Mouse (Mus musculus) ovary, postnatal 36 days (tissue): ENCODE results near the gene Samd10.

ENCODE experiments used
- DNase-seq: peaks from one replicate; pipeline ENCODE4 v3.0.0; 2022; ENCODE audit warnings: low spot score, mixed read lengths

Gene Samd10

DNA sequence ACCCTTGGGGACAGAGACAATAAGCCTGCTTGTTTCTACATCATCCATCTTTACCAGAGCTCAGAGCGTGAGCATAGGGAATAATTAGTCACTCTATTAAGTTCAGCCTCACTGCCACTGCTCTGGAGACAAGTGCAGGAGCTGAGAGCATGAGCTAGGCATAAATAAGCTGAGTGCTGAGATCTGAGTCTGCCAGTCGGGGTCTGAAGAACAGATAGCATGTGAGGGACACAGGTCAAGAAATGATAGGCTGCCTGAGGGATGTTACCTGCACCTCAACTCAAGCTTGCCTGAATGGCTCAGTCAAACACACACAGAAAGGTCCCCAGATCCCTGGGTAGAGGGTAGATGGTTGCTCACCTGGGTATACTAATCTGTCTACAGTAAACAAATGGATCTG is 21.9 kb downstream of the Samd10 start:
- DNase-seq = no peak

DNA sequence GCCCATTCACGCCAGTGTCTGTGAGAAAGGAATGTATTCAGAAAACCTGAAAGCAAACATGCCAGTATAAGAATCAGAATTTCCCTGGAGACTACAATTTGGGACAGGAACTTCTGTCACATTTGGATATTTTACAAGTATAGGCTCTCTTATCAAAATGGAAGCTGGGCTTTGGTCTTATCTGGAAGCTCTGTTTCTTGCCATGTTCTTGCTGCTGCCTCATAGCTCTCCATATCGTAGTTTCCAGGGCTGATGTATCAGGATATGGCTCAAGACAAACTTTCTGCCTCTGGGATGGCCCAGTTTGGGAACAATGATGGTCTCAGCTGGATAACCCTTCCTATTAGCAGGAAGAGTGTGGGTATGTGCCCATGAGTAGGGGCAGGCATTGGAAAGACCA is 22.4 kb downstream of the Samd10 start:
- DNase-seq = no peak

DNA sequence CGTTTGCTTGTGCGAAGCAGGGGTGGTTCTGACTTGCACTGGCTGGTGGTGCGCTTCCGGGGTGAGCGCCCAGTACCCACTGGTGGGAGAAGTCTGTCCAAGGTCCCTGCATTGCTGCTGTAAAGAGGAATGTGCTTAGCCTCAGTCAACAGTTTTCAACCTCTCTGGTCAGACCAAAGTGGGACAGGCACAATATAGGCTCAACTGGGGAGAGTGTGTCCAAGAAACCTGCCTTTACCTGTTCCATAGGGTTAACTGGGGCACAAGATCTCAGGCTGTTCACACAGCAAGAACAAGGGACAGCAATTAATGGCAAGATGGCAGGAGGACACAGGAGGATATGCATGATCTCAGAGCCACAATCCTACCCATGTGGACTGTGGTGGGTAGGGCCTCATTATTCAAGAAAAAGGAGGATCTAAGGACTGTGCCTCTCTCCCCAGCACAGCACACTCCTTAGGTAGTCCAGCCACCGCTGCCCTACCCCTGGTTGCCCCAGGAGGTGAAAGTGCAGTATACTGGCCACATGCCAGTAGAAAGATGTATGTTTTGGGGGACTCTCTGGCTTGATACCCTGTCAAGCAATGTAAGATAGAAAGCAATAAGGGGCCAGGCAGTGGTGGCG is 24.0 kb downstream of the Samd10 start:
- no peak for DNase-seq

DNA sequence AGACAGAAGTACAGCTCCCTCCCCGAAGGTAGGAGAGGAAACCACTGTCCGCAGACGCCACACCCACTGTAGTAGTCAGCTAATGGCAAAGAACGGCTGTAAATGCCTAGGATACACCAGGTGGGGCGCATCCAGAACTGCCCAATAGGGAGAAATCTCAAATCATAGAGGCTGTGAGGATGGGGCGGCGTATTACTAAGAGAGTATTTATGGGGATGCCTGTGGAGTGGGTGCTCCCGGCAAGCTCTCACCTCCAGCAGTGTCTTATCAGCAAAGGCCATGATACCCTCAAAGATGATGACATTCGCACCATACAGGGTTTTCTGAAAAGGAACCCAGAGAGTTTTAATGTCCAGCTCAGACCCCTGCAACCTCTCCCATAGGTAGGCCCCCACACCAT is 25.1 kb downstream of the Samd10 start:
- no peak for DNase-seq

DNA sequence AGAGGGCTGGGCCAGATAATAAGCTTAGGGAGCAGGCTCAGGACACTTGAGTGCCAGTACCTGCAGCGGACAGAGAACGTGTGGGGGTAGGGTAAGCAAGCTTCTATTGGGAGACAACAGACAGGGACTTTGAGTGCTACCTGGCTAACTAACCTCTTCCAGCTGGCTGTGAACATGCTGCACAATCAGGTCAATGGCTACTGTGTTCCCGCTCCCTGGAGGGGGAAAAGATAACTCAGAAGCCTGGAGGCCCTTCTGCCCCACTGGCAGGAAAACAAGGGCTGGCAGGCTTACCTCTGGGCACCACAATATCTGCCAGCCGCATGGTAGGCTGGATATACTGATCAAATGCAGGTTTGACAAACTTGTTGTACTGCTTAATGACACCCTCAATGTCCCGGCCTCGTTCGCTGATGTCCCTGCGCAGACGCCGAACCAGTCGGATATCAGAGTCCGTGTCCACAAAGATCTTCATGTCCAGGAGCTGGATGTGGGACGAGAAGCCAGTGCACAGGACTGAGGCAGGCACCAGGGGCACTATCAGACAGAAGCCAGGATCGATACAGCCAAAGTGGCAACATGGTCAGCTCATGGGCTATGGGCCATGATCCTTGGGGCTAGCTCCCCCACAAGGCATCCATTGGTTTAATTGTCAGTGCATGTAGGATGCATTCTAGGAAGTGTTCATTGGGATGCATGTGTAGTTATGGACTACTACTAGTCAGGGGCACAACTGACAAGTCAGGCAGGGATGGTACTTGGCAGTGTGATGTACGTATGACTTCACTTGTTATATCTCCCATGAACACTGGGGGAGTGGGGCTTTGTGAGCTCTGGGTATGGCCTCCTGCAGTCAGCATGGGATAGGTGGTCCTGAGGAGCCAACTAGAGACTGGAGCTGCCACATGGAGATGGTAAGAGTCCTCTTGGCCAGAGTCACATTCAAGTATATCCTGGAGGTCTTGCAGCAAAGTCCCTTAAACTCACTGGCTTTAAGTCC is 25.8 kb downstream of the Samd10 start:
- DNase-seq = no peak

DNA sequence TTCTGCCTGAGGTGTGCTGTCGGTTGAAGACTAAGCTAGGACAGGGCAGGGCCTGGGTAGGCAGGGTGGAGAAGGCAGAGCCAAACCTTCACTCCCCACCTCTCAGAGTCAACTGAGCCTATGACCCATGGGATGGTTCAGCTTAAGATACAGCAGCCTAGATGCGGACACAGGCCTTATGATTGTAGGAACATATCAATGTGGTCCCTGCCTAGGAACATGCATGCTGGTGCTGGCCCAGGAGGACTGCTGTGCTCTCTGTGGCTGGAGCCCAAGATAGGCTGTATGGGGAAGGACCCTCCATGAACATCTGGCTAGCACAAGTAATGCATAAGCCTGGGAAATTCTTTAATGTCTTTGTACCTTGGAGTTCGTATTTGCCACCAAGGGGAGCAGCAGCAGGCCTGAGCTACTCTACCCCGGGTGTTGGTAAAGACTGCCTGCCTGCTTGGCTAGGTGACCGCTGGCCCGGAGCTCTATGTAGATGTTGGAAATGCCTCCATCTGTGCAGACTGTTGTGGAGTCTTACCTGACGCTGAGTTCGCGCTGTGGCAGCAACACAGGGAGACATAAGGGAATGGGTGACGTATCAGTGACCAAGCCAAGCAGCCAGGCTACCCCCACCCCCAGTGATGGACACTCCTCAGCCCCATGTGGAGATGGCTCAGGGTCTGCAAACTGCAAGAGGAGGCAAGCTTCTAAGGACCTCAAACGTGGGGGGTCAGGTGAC is 26.9 kb downstream of the Samd10 start:
- no peak for DNase-seq

DNA sequence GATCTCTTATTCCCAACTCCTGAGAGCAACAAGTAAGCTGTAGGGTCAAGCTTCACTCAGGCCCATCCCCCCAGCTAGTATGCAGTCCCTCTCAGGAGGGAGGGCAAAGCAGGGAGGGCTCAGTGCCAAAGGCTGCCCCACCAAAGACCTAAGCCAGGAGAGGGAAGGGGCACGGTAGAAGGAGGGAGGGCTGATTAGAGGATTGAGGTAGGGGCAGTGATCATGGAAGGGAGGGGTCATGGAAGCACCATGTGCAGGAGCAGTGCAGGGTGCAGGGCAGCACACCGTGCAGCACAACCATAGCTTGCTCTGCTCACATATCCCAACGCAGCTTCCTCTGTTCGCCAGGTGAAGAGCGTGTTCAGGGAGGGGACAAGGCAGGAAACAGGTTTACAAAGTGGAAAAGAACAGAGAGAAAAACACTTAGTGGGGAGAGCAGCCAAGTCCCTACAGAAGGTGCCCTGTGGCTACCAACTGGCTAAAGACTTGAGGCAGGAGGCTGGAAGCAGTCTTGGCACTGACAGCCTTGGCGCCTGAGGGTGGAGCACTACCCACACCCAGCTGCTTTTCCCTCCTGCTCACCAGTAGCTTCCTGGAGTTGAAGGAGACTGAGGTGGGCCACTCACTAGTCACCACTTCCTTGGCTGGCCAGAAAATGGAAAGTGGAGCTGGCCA is 28.0 kb downstream of the Samd10 start:
- DNase-seq = no peak

DNA sequence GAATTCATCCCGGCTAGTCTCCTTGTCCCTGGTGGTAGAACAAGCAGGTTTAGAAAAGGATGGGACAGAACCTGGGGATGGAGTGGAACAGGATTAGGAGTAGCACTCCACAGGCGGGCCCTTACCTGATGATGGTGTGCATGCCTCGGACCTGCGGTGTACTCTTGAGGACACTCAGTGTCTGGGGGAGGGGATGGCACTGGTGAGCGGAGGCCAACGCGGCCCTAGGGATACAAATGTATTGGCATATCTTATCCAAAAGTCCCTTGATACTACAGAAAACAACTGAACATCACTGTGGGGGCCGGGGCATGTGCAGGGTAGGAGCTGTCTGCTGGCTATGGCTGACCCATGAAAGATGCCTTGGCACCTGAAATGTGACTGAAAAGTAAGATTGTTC is 28.6 kb downstream of the Samd10 start:
- DNase-seq = no peak

DNA sequence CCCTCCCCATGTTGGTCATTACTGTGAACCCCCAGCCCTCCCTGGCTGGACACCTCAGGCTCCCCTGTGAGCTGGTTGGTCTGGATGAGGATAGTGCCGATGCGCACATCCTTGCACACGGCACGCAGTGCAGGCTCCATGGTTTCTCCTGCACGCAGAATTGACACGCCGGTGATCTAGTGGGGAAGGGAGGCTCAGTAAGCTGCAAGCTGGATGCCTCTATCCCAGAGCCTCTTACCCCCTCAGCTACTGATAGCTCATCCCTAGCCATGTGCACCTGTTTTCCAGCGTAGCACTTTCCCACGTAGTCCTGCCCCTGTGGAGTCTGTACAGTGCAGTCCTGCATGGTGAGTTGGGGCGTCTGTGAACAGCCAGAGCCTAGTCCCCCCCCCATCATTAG is 29.2 kb downstream of the Samd10 start:
- DNase-seq = no peak

DNA sequence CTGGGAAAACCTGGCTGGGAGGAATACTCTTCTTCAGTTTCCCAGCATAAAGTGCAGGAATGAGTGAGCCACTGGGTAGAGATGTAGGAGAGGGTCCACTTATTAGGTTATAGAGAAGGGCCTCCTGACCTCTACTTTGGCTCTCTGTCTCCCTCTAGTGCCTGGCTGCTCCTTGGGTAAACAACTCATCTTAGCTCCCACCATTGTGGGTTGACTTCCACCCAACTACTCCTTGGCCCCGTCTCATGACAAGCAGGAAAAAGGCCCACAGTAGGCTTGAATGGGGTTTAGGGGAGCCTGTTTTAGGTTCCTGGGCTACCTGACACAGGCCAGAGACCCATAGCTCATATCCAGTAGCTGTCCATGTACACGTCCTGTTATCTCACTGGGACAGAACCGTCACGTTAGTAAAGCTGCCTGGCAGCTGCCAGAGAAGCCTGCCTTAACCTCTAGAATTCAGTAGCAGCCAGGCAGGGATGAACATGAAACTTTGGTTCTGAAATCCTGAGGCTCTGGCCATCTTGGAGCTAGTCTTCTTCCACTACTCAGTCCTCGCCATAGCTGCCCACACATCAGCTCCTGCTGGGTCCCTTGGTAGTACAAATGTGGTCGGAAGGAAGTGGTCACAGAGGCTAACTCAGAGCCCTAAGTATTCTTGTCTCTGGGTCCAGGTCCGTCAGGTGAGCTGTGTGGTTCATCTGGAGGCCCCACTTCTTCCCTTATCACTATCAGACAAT is 30.6 kb downstream of the Samd10 start:
- no peak for DNase-seq

DNA sequence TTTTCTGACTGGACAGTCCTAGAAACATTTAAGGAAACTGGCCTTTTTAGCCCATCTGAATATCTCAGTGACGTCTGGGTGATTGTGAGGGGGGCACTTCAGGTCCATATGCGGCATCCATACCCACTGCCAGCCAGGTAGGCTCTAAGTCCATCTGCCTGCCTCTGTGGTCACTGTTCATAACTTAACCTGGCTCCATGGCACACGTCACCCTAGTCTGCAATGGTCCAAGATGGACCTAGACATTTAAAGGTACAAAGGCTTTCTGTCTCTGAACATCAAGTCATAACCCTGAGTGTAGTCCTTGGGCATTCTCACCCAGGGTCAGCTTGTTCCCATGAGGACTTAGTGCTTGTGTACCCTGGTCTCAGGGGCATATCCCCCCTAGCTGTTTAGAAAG is 31.7 kb downstream of the Samd10 start:
- no peak for DNase-seq

DNA sequence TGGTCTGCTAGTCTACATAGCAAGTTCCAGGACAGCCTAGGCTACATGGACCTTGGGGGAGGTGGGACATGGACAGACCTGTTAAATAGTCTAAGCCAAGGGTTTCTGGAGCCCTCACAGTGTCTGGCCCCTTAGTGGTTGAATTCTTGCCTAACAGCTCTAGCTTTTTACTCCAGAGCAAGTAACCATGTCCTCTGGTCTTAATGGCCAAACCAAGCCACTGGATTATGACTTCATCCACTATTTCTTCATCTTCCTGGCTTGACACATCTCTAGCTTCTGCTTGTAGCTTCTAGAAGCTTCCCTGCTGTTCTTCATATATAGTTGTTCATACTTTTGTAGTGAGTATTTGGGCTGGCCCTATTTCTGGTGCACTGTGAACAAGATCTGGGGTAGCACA is 45.2 kb downstream of the Samd10 start:
- no peak for DNase-seq

DNA sequence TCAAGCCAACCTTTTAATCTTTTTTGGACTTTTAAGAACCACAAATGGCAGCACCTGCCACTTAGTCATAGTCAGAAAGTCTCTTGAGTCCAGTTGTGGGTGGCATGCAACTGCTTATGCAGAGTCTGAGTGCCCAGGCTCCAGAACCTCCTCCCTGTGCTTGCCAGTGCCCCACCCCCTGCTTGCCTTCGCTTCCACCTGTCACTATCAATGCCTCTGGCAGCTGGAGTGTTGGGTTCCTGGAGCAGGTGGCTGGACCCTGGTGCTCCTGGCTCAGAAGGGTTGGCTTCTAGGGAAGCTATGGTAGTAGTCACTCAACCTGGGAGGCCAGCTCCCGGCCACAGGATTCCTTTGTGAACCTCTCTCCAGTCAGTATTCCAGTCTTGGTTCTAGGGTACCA is 48.8 kb downstream of the Samd10 start:
- DNase-seq = no peak

DNA sequence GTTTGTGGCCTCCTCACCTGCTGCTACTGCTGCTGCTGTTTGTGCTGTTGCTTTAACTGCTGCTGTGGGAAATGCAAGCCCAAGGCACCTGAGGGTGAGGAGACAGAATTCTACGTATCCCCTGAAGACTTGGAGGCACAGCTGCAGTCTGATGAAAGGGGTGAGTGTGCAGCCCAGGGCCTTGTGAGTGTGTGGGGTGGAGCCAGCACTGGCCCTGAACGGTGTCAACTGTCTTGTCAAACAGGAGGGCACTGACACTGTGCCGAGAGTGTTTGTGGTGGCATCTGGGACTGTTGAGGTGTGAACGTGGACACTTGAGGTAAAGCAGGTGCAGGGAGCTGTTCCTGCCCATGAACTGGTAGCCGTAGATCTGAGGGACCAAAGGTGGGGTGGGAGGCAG is 50.3 kb downstream of the Samd10 start:
- no peak for DNase-seq

DNA sequence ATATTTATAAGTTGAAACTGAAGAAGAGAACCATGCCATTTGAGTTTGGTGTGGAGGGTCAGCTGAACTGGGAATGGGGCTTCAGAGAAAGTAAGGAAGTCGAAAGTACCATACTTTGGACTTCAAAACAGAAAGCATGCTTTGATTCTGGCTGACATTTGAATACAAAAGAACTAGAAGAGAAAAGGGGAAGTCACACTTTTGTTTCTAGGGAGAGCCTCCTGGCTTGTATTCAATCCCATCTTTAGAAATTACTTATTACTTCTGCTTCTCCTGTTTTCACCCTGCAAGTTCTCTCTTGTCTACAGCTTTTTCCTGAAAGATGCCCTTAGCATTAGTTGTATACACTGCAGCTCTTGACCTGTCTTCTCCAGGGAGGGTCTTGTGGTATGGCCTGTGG is 50.8 kb downstream of the Samd10 start:
- DNase-seq = no peak

DNA sequence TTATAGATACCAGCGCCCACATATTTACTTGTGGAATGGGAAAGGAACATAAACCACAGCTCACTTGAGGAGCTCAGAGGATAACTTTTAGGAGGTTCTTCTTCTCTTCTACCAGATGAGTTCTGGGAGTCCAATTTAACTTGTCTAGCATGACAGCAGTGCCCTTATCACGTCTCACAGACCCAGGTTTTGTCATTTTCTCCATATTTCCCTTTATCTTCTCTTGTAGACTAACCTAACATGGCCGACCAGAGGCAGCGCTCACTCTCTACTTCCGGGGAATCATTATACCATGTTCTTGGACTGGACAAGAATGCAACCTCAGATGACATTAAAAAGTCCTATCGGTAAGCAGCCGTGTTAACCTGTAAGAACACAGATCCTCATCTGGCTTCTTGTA is 52.9 kb downstream of the Samd10 start:
- DNase-seq = no peak
